Mouse (Mus musculus): ENCODE results near the gene Top1.
A peak's percentile ranks its signal among the peaks of the same experiment; 100 is the strongest.

Gene Top1

DNA sequence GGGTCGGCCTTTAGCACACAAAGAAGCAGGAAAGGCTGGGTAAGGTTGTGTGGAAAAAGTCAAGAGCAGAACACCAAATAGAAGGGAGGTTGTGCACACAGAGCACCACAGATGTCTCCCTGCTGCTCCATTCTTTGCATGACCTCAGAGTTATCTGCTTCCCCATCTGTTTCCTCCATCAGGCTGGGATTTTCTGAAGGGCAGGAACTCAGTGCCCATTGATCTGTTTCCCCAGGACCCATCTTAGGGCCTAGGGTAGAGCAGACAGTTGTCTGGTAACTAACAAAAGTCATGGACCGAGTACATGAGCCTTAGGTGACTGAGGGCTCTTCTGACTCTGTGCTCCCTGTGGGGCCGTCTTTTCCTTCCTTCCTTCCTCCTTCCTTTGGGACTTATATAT is 95.9 kb downstream of the Top1 start:
- DNase-seq (ENCODE audit: low read depth, low spot score): no peak

DNA sequence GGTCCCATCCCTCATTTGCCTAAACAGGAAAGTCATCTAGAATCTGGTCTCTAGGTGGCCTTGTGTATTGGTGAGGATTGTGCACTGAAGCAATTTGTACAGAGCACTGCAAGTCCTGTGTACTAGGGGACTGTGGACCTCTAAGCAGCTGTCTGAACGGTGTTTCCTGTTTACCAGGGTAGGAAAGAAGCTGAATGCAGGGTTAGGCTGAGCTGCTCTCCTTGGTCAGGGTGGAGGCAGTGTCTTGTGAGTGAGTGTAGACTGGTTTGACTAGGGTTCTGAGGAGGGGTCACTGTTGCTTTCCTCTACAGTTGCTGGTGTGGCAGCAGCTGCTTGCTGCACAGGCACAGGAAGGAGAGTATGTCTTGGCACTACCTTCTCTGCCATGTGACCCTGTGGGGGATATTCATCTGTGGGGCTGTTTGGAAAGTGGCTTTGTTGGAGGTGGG is 96.5 kb downstream of the Top1 start:
- DNase-seq (ENCODE audit: low read depth, low spot score): no peak

DNA sequence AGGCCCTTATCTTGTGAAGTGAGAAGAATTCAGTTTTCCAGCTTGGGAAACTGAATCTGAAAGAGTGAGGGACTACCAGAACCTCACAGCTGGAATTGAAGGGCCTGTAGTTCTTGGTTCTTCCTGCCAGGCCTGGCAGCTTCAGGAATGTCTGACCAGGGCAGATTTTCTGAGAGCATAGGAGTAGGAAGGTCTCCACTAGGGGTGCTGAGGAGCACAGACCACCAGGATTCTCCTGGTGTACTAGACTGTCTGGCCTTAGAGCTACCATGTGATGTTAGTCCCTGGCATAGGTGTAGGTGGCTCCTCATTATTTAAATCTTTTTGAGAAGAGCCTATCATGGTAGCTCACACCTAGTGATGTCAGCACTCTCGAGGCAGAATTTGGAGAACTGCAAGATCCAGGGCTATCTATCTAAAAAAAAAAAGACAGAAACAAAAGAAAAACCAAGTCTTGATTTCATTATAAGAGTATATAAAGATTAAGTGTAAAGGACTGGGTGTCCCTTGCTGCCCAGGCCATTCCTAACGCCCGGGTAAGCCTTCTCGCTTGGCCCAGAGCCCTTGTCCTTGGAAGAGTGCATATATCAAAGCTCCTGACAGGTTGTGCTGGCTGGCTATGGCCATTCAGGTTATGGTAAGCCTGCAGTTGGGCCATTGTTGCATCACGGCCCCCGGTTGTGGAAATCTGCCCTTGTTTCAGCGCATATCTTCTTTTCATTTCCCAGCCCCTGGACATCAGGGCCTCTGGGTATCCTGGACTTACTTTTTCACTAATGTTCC is 98.5 kb downstream of the Top1 start:
- peak; percentile 86 for DNase-seq (ENCODE audit: low read depth, low spot score)

DNA sequence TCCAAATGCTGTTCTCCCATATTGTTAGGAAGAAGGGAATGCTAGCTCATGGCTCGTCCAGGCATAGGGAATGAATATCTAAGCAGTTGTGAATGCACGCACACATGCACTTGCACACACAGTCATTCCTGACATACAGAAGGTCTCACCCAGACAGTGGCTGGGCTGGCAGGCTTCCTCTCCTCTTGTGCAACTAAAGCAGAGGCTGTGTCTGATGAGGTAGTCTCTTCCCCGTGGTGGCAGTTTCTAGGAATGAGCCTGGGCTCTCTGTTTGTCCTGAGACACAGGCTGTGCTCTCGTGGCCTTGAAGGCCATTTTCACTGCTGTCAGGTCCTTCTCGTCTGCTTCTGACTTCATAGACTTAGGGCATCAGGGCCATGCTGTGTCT is 99.1 kb downstream of the Top1 start:
- no peak for DNase-seq (ENCODE audit: low read depth, low spot score)

DNA sequence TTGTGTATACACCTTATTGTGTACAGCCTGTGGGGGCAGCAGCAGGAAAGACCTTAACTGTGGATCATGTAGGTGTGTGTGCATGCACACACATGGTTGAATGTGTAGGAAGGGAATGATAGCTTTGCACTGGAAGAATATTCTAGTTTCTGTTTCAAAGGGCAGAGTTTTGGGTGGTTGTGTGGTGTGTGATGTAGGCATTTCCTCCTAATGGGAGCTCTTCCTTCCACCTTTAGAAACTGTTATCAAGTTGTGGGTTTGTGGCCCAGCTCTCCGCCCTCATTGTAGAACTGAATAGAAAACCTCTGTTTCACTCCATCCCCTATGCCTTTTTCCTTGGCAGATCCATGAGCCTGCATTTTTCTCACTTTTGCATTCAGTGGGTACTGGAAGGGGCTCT is 99.8 kb downstream of the Top1 start:
- DNase-seq (ENCODE audit: low read depth, low spot score): no peak

DNA sequence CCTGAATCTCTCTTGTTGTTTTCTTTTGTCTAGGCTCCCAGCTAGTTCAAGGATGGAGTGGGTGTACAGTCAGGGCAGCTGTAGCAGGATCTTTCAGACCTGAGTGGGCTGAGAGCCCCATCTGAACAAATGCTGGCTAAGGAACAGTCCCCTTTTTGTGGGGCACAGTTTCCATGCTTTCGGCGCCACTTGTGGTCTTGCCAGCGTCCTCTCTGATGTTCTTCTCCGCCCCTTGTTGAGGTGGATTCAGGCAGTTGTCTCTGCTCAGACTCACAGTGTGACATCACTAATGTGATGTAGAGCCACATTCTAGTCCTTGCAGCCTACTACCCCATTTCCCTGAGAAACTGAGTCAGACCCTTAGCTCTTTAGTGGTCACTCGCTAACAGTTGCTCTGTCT is 100.9 kb downstream of the Top1 start:
- no peak for DNase-seq (ENCODE audit: low read depth, low spot score)

DNA sequence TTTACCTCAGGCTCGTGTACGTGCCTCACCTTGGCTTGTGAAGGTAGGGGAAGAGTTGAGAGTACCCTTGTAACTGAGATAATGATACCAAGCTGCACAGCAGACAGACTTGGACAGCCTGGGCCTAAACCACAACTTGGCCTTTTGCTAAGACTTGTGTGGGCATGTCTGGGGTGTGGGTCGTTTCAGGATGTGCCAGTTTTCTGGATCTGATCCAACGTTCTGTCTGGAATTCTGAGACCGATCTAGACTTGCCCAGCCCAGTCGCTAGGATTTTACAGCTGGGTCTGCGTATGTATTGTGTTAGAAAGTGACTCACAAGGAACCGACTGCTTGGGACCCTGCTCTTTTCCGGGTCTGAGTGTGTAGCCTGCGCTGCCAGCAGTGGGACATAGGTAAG is 101.4 kb downstream of the Top1 start:
- peak; percentile 30 for DNase-seq (ENCODE audit: low read depth, low spot score)

DNA sequence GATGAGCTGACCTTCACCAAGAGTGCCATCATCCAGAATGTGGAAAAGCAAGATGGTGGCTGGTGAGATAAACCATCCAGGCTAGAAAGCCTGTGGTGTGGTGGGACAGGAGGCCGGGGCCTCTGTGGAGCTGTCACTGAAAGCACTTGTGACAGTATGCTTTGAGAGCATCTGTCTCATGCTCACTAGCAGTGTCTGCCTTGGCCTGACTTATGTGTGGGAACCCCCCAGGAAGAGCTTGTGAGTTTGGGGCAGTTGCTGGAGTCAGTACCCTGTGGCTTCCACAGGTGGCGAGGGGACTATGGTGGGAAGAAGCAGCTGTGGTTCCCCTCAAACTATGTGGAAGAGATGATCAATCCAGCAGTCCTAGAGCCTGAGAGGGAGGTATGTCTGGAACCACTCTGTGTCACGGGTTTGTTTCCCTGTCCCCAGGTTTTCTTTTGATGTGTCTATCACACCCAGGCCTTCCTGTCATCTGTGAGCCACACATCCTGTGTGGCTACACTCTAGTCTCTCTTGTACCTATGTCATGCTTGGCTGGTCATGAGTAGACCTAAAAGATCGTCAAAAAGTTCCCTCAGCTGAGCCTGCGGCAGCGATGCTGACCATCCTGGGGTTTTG is 111.0 kb downstream of the Top1 start:
- DNase-seq (ENCODE audit: low read depth, low spot score): no peak

DNA sequence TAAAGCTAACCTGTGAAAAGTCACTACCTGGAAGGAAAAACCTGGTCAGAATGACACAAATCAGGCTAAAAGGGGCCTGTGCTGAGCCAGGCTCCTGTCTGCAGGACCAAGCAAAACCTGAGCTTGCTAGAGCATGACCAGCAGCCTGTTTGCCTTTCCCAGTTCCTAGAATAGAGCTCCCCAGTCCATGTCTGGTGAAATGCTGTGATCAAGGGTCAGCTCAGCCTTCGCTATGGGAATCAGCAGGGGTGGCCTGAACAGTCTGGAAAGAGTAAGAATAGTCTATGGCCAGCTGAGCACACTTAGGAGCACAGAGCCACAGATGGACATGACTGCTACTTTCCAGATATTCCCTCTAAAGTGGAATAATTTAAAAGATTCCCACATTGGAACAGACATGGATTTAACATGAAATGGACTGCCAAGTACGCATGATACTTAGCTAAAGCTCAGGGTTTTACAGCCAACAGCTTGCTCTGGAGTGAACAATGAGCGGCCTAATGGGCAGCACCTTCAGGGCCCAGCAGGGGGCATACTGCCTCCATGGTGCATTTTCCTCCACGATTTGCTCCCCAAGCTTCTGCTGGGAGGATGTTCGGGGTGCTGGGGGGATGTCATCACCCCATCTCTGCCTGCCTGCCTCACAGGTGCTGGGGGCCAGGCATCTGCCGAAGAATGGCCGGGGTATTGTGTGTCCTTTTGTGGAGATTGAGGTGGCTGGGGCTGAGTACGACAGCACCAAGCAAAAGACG is 114.9 kb downstream of the Top1 start:
- DNase-seq (ENCODE audit: low read depth, low spot score): no peak

DNA sequence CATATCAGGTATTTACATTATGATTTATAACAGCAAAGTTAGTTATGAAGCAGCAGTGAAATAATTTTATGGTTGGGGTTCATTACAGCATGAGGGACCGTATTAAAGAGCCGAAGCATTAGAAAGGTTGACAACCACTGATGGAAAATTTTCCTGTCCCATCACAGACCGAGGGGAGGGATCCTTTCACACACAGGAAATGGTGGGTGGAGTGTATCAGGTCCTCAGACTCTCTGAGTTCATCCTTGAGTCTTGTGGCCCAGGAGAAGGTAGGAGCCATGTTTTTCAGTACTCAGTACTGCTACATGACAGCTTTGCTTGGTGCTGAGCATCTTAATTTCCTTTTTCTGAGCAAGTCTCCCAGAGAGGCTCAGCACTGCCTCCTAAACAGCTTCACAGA is 118.1 kb downstream of the Top1 start:
- DNase-seq (ENCODE audit: low read depth, low spot score): no peak

DNA sequence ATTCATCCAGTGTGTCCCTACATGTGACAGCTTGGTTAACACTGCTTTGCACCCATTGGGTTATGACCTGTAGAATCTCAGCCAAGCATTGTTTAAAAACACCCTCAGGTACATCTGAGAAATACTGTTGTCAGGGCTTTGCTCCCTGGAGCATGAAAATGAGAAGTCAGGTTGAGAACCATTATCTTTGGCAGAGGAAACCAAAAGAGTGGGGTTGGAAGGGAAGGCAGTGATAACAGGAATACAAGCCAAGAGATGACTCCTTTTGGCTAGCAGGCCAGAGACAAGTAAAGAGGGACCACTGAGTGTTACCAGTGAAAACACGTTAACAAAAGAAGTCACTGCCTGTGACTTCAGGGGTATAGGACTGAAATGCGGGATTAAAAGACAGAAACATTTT is 118.7 kb downstream of the Top1 start:
- no peak for DNase-seq (ENCODE audit: low read depth, low spot score)

DNA sequence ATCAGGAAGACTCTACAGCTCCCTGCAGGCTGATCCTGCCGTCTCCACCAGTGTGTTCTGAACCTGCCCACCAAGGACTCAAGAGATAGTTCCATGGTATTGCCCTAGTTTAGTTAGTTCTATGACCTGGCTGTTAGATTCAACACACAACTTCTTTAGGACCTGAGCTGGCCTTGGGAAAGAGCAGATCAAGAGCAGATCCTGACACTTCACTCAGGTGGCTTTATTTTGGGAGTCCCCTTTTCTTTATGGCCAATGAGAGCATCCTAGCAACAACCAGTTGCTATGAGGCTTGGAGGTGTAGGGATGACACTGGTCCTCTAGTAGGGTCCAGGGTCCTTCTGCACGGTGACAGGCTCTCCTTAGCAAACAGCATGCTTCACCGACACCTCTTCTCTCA is 119.4 kb downstream of the Top1 start:
- no peak for DNase-seq (ENCODE audit: low read depth, low spot score)

DNA sequence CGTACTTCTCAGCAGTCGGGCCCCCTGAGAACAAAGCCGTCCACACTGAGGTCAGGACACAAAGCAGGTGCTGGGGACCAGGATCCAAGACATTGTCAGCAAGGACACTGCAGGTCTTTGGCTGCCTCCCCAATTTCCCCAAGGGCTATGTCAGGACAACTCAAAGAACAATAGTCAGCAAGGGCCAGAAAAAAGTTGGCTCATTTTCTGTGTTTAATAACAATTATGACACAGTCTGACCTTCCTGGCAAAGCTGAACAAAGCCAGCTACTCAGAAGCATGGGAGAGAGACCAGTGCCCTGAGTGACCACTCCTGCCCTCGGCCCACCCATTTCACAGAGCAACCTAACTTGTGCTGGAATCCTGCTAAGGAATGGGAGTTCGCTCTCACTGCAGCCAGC is 120.7 kb downstream of the Top1 start:
- DNase-seq (ENCODE audit: low read depth, low spot score): no peak

DNA sequence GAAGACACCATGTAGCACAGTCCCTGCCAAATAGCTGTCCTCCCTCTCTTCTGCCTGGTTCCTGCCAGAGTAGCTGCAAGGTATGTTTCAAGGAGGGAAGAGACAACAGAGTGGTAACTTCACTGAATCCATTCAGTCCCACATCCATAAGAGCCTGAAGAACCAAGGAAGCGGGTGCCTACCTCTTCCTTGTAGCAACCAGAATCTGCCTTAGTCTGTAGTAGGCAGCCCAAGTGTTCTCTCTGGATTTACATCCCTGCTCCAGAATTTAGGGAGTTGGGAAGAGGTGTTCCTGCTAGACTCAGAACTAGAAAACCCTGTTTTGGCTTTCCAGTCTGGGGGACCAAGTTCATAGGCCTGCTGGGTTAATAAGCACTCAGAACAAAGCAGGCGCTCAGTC is 121.5 kb downstream of the Top1 start:
- DNase-seq (ENCODE audit: low read depth, low spot score): no peak

DNA sequence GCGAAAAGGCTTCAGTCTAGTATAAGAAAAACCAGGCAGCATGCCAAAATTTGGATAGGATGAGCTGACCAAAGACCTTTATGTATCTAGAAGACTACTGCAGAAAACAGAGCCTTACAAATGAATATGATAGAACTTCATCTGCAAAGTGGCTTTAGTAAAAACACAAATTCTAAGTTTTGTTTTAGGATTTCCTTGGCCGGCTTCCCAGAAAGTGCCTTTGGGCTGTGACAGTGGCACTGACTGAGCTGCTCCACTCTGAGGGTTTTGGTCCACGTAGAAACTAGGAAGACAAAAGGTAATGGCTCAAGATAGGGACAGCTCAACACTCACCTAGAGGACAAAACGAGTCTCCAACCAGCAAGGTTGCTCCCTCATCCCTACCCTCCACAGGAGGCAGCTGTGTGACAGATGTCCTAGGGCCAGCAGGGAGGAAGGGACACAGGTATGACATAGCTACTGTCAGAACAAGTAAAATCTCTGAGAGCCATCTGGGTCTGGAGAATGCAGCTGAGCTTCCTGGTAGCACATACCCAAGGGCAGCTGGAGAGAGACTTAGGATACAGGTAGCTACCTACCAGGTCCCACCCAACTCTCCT is 122.5 kb downstream of the Top1 start:
- DNase-seq (ENCODE audit: low read depth, low spot score): no peak

DNA sequence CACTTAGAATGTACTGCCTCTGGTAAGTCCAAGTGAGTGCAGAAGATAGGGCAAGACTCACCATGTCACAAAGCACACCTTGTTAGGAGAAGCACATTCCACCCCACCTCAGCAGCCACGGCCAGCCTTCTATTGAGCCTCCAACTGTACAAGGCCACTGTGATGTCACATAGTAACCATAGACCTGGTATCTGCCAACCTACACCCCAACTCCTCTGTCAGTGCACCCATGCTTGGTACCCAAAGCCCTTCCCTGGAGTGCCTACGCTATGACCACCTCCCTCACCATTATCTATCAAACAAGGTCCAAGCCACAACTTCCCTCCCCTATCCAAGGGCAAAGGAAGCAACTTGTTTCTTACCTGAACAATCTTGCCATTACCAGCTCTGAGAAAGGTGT is 123.3 kb downstream of the Top1 start:
- no peak for DNase-seq (ENCODE audit: low read depth, low spot score)

DNA sequence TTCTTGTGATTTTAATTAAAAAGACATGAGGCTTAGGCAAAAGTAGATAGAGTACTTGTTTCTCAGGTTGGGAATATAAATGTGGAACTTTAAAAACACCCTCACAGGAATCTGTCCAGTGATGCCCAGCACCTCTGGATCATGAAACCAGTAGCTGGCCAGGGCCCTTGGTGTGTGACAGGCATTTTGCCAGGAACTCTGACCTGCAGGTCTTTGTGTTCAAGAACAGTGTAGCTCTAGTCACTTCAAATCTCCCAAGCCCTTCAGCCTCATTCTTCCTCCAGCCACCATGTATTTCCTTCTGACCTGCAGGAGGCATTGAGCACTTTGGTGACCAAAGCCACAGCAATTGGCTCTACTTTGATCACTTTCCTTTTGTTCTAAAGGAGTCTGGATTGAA is 124.7 kb downstream of the Top1 start:
- DNase-seq (ENCODE audit: low read depth, low spot score): no peak

DNA sequence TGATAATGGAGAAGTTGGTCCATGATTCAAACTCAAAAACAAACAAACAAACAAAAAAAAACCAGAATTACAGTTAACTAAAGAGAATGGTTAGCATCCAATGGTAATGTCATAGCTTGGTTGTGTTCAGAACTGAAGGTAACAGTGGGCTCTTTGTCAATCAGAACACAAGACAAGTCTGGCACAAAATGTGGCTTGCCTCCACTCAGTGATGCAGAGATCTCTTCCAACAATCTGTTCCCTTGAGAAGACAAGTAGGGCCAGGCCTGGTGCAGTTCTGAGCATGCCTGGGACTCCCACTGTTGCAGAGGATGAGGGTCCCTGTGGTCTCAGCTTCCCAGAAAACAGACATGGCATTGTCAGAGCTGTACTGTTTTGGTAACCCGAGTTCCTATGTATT is 125.2 kb downstream of the Top1 start:
- no peak for DNase-seq (ENCODE audit: low read depth, low spot score)

DNA sequence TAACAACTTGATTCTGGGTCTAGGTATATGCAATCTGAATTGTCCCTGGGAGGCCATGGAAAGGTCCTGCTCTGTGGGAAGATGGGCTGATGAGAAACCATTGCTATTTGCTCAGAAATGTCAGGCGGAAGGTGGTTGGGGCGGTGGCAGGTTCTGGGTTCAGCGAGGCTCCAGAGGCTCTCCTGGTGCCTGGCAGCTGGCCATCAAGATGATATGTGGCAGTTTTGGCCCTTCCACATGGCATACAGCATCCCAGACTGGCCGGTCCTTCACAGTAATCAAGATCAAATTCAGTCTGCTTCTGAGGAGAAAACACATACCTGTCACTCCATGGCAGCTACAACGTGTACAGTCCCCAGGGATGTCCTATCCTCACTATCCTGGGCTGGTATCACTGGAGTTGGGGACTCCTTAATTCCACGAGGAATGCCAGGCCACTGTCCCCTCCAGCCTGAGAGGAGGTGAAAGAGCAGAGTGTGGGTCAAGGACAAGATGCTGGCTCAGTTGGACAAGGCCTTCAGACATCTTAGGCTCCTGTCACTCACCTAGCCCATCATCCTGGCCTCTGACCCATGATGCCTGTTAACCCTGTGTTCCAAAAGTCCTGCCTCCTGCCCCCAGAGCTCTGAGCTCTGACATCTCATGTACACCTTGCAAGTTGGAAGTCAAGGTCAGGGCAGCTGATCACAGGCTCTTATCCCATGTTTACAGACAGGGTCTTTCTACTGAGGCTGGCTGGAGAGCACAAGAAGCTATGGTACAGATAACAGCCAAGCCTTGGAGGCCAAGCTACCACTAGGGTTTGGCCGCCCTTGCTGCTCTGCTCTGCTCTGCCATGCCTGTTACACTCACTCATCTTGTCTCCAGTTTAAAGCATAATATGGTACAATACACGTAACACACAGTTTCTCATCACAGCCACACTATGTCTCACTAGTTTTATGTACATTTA is 125.9 kb downstream of the Top1 start:
- no peak for DNase-seq (ENCODE audit: low read depth, low spot score)

Measured in R1 (cell line).